Mouse (Mus musculus) mouse trophoblast stem cell (cell line): ENCODE measurements around the gene Itga7.

Experiments
- in situ Hi-C, 2 experiments: fragments of 300-500 bp; cut with MseI, MboI; formaldehyde crosslinking; loops; 2 replicates in 1 of 2; 3 replicates in 1 of 2; pipeline ENCODE4 v1.15.1; 2025

The Itga7 gene

GRCm38 (mm10) chr10:128934997-128935787 is 1.6 kb downstream of the Itga7 start:
- in situ Hi-C loops: no loop called here

DNA sequence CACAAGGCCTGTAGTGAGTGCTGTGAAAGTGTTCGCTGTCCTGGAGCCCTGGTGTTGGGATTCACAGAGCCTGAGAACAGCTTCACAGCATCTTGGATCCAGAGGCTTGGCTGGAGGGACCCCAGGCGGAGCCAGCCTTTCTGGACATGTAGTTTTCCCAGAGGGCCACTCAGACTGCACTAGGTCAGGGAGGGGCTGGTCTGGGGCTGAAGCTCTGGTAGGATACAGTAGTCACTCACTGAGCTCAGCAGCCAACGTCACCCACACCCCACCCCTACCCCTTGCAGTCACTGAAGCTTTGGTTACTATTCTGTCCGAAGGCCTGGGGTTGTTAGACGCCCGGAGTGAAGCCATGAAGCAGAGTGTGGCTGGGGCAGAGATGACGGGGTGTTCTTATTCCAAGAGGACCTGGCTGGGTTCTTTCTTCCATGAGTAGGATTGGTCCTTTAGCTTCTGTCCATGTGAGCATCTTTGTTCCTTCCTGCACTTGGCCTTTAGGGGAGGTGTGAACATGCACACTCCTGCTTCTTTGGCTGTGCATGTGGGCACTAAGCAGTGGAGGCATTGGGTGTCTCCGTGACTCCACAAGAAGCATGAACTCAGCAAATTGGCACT is 2.3 kb downstream of the Itga7 start:
- in situ Hi-C loops: no loop called here

DNA sequence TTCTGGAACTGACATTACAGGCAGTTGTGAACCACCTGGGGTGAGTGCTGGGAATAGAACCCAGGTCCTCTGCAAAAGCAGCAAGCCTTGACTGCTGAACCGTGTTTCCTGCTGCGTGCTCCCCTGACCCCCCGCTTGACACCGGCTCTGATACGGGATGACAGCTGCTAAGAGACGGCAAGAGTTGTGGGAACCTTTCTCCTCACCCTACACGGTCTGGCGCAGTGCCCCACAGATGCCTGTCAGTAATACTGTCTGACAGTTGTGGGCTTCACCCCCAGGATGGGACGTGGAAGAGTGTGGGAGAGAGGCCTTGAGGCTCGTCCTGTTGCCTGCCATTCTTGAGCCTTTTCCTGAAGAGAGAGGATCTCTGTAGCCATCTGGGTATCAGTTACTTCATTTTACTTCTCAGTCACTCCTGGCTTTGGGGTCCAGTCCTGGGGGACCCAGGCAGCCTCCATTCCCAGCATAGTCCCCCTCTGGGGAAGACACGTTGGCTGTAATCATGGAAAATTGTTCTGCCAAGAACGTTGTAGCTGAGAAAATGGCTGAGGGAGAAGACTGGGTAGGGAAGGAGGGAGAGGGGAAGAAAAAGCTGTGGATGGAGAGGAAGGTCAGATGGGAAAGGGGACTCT is 4.3 kb downstream of the Itga7 start:
- in situ Hi-C loops: no loop called here

DNA sequence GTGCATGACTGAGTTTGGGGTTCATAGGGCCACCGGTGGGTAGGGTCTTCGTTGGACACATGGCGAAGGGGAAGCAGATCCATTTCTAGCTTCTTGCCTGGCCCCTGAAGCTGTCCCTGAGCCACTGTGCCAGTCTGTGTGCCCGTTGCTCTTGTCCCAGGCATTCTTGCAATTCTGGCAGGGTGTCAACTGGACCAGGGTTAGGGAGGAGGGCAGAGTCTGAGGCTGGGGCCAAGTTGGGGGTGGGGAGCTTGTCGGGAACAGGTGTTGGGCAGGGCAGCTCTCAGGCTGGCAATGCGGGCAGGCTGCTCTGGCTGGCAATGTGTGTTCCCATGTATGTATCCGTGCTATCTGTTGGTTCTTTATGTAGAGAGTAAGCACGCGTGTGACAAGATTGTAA is 4.8 kb downstream of the Itga7 start:
- in situ Hi-C loops: no loop called here

DNA sequence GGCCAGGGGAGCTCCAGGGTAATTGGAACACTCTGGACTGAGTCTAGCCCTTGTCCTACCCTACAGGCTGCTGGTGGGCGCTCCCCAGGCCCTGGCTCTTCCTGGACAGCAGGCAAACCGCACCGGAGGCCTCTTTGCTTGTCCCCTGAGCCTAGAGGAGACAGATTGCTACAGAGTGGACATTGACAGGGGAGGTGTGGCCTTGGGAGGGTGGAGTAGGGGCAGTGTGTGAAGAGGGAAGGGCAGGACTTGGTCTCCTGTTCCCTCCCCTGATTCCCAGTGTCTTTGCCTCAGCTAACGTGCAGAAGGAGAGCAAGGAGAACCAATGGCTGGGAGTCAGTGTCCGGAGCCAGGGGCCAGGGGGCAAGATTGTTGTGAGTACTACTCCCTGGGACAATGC is 5.4 kb downstream of the Itga7 start:
- in situ Hi-C loops: no loop called here

GRCm38 (mm10) chr10:128940475-128941061 is 7.0 kb downstream of the Itga7 start:
- in situ Hi-C loops: loop anchor here in 1 of 2 experiments (5.0 kb wide), 1 partner anchor 37 kb away; no protein-coding TSS in a partner anchor

GRCm38 (mm10) chr10:128945675-128946074 is 12.1 kb downstream of the Itga7 start:
- in situ Hi-C loops: no loop called here

- in situ Hi-C loops: no loop called here
These were observed 13.9 kb downstream of the Itga7 start for GRCm38 (mm10) chr10:128947496-128947895.

- in situ Hi-C loops: no loop called here
These were observed 16.7 kb downstream of the Itga7 start for GRCm38 (mm10) chr10:128950208-128950887.

- in situ Hi-C loops: no loop called here
These were observed 24.7 kb downstream of the Itga7 start for GRCm38 (mm10) chr10:128958340-128958739.

GRCm38 (mm10) chr10:128960142-128960541 is 26.5 kb downstream of the Itga7 start:
- in situ Hi-C loops: no loop called here

DNA sequence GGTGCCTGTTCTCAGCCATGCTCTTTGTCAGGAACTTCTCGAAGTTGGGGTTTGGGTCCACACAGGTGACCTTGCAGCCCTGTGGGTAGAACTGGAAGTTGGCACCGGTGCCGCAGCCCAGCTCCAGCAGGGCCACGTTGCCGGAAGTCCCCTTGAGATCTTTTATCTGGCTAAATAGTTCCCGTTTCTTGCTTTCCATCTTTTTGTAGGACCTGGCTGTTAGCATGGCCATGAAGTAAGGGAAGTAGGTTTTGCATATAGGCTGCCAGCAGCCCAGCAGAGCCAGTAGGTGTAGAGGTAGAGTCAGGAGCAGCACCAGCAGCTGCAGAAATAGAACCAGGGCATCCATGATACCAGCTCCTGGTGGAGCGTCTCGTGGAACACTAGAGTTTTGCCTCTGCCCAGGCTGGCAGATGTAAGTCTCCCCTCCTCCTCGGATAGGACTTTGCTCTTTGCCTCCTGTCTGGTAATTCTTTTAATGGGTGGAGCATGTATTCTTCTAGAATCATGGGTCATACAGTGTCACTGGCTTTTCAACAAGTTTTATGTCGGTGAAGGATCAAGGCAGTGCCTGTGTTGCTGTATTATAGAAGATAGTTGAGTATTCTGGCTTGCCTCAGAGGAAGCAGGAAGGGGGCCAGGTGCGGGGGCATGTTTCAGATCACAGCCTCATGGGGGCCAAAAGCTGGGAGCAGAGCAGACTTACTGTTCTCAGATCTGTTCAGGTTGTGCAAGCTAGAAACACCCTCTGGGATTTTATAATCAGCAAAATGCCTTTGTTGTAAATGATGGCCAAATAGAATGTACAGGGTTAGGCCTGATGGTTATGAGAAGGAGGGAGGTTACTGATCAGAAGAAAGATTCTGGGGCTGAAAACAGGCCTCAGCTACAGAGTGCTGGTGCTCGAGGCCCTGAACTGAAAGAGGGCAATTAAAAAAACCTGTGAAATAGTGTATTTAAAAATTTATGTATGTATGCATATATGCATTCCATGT is 27.3 kb downstream of the Itga7 start, which contains the start of gene Mettl7b:
Gene Mettl7b, minus strand, starts transcription at position 399 of the 995 bp plus-strand sequence.
- in situ Hi-C loops: no loop called here

- in situ Hi-C loops: no loop called here
These were observed 31.3 kb downstream of the Itga7 start for GRCm38 (mm10) chr10:128964961-128965360.

GRCm38 (mm10) chr10:128965871-128966270 is 32.3 kb downstream of the Itga7 start:
- in situ Hi-C loops: no loop called here

DNA sequence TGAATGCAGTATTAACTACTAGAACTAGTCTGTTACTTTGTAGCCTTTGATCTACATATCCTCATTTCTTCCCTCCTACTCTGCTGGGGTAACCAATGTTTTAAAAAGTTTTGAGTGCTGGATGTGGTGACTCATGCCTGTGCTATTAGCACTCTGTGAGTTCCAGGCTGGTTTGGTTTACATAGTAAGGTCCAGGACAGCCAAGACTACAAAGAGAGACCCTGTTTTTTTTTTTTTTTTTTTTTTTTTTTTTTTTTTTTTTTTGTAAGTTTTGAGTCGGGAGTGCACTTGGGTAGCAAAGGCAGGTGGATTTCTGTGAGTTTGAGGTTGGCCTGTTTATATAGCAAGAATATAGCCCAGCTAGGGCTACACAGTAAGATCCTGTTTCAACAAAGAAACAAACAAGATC is 34.7 kb downstream of the Itga7 start:
- in situ Hi-C loops: no loop called here

GRCm38 (mm10) chr10:128970740-128971250 is 37.2 kb downstream of the Itga7 start:
- in situ Hi-C loops: loop anchor here in 1 of 2 experiments (10.0 kb wide), 1 partner anchor 56 kb away; no protein-coding TSS in a partner anchor

- in situ Hi-C loops: loop anchor here in 1 of 2 experiments (10.0 kb wide), 1 partner anchor 58 kb away; no protein-coding TSS in a partner anchor
These were observed 39.2 kb downstream of the Itga7 start for GRCm38 (mm10) chr10:128972841-128973240.

- in situ Hi-C loops: loop anchor here (5.0 to 10.0 kb wide), 2 partner anchors 34 to 62 kb away; no protein-coding TSS in a partner anchor
These were observed 42.8 kb downstream of the Itga7 start for GRCm38 (mm10) chr10:128976395-128976794.

- in situ Hi-C loops: loop anchor here (5.0 to 10.0 kb wide), 2 partner anchors 35 to 63 kb away; no protein-coding TSS in a partner anchor
These were observed 44.0 kb downstream of the Itga7 start for GRCm38 (mm10) chr10:128977522-128978114.
